Mouse (Mus musculus): ENCODE measurements at regions not wholly inside any gene's neighbourhood (a gene's known extent, or its start where the extent isn't known, plus 50 kb on each side); places are given as distances from the start of the nearest gene placed in this dataset.
A peak's percentile ranks its signal among the peaks of the same experiment; 100 is the strongest.
"Not testable (repeated sequence)": the region's sequence is repeated elsewhere in the genome, so short reads cannot be mapped to it uniquely, and the experiment has no call there.

- ATAC-seq (ENCODE audit: low FRiP score) = no peak
- no peak overlapping the region for H3K27ac ChIP-seq
- H3K4me3 ChIP-seq (replicated peaks) = no peak overlapping the region
- H3K9ac ChIP-seq = no peak overlapping the region
- WGBS = 70% methylated on average over 3 of the region's 3 CpGs
- peaks cover 3% of the 10 kb centered on the region; the same call in 1 of the 2 replicates for H3K4me1 ChIP-seq
- no peaks in the 10 kb centered on the region for H3K36me3 ChIP-seq (replicated peaks)
- no peaks in the 10 kb centered on the region for H3K9me3 ChIP-seq
- no peaks in the 10 kb centered on the region for H3K27me3 ChIP-seq
- H3K4me2 ChIP-seq = no peak overlapping the region
These were observed 55.5 kb downstream of the Zfp281 start for GRCm38 (mm10) chr1:136680173-136680572.

- not testable (repeated sequence) for H3K36me3 ChIP-seq (replicated peaks); H3K4me2 ChIP-seq; H3K27me3 ChIP-seq; H3K4me1 ChIP-seq; H3K9ac ChIP-seq; ATAC-seq (ENCODE audit: low FRiP score); H3K9me3 ChIP-seq; H3K27ac ChIP-seq; H3K4me3 ChIP-seq (replicated peaks)
- WGBS = 72% methylated on average over 10 of the region's 10 CpGs
These were observed 57.6 kb downstream of the Zfp281 start for GRCm38 (mm10) chr1:136682311-136682710.

- H3K27ac ChIP-seq = no peak overlapping the region
- no peaks in the 10 kb centered on the region for H3K36me3 ChIP-seq (replicated peaks)
- no peak overlapping the region for H3K4me2 ChIP-seq
- H3K27me3 ChIP-seq = no peaks in the 10 kb centered on the region
- H3K4me3 ChIP-seq (replicated peaks) = no peak overlapping the region
- ATAC-seq (ENCODE audit: low FRiP score) = no peak
- WGBS = 91% methylated on average over 3 of the region's 3 CpGs
- H3K4me1 ChIP-seq = peaks cover 3% of the 10 kb centered on the region; the same call in 1 of the 2 replicates
- H3K9me3 ChIP-seq = no peaks in the 10 kb centered on the region
- H3K9ac ChIP-seq = no peak overlapping the region
These were observed 58.4 kb downstream of the Zfp281 start for GRCm38 (mm10) chr1:136683061-136683531.

GRCm38 (mm10) chr1:136683561-136684131 is 58.9 kb downstream of the Zfp281 start:
- no peak overlapping the region for H3K27ac ChIP-seq
- no peaks in the 10 kb centered on the region for H3K27me3 ChIP-seq
- no peaks in the 10 kb centered on the region for H3K9me3 ChIP-seq
- no peak overlapping the region for H3K4me2 ChIP-seq
- H3K9ac ChIP-seq = no peak overlapping the region
- peaks cover 3% of the 10 kb centered on the region; the same call in 1 of the 2 replicates for H3K4me1 ChIP-seq
- no peaks in the 10 kb centered on the region for H3K36me3 ChIP-seq (replicated peaks)
- ATAC-seq (ENCODE audit: low FRiP score) = no peak
- no peak overlapping the region for H3K4me3 ChIP-seq (replicated peaks)
- WGBS = 77% methylated on average over 10 of the region's 10 CpGs

GRCm38 (mm10) chr1:136684481-136684880 is 59.8 kb downstream of the Zfp281 start:
- H3K4me3 ChIP-seq (replicated peaks) = no peak overlapping the region
- H3K27me3 ChIP-seq = no peaks in the 10 kb centered on the region
- no peak overlapping the region for H3K9ac ChIP-seq
- no peaks in the 10 kb centered on the region for H3K9me3 ChIP-seq
- H3K27ac ChIP-seq = no peak overlapping the region
- H3K4me2 ChIP-seq = no peak overlapping the region
- peaks cover 3% of the 10 kb centered on the region; the same call in 1 of the 2 replicates for H3K4me1 ChIP-seq
- no peaks in the 10 kb centered on the region for H3K36me3 ChIP-seq (replicated peaks)
- 89% methylated on average over 5 of the region's 5 CpGs for WGBS
- no peak for ATAC-seq (ENCODE audit: low FRiP score)

GRCm38 (mm10) chr1:136685191-136686060 is 60.7 kb downstream of the Zfp281 start:
- no peaks in the 10 kb centered on the region for H3K9me3 ChIP-seq
- WGBS = 75% methylated on average over 13 of the region's 13 CpGs

GRCm38 (mm10) chr1:136686467-136686866 is 61.8 kb downstream of the Zfp281 start:
- Histone ChIP-seq H3K9ac (no peak overlapping the region), H3K4me2 (no peak overlapping the region), H3K4me1 (peaks cover 3% of the 10 kb centered on the region; the same call in 1 of the 2 replicates), H3K36me3 (replicated peaks) (no peaks in the 10 kb centered on the region), H3K27me3 (no peaks in the 10 kb centered on the region), H3K9me3 (no peaks in the 10 kb centered on the region), H3K27ac (no peak overlapping the region), H3K4me3 (replicated peaks) (no peak overlapping the region)
- no peak for ATAC-seq (ENCODE audit: low FRiP score)

More at GRCm38 (mm10) chr1:136685191-136686060, 60.7 kb downstream of the Zfp281 start:
- ATAC-seq (ENCODE audit: low FRiP score) = no peak
- H3K36me3 ChIP-seq (replicated peaks) = no peaks in the 10 kb centered on the region
- no peak overlapping the region for H3K9ac ChIP-seq
- no peak overlapping the region for H3K4me2 ChIP-seq
- H3K4me3 ChIP-seq (replicated peaks) = no peak overlapping the region
- no peaks in the 10 kb centered on the region for H3K27me3 ChIP-seq
- peaks cover 3% of the 10 kb centered on the region; the same call in 1 of the 2 replicates for H3K4me1 ChIP-seq
- H3K27ac ChIP-seq = no peak overlapping the region

- H3K4me3 ChIP-seq (replicated peaks) = no peak overlapping the region
- H3K9ac ChIP-seq = no peak overlapping the region
- ATAC-seq (ENCODE audit: low FRiP score) = no peak
- no peaks in the 10 kb centered on the region for H3K9me3 ChIP-seq
- H3K4me1 ChIP-seq = no peaks in the 10 kb centered on the region
- 25% methylated on average over 2 of the region's 2 CpGs for WGBS
- H3K27me3 ChIP-seq = no peaks in the 10 kb centered on the region
- no peaks in the 10 kb centered on the region for H3K36me3 ChIP-seq (replicated peaks)
- no peak overlapping the region for H3K27ac ChIP-seq
- no peak overlapping the region for H3K4me2 ChIP-seq
These were observed 65.4 kb downstream of the Zfp281 start for GRCm38 (mm10) chr1:136690068-136690467.

GRCm38 (mm10) chr1:136693421-136693820 is 68.7 kb downstream of the Zfp281 start:
- Histone ChIP-seq H3K9ac (no peak overlapping the region), H3K27ac (no peak overlapping the region), H3K27me3 (0 out of 2 replicates have a peak, but pooled peaks cover 6% of the 10 kb centered on the region), H3K4me1 (peaks cover 7% of the 10 kb centered on the region), H3K9me3 (no peaks in the 10 kb centered on the region), H3K4me2 (no peak overlapping the region), H3K4me3 (replicated peaks) (no peak overlapping the region), H3K36me3 (replicated peaks) (no peaks in the 10 kb centered on the region)
- 44% methylated on average over 5 of the region's 5 CpGs for WGBS
- no peak for ATAC-seq (ENCODE audit: low FRiP score)

- Histone ChIP-seq H3K9ac (no peak overlapping the region), H3K27me3 (0 out of 2 replicates have a peak, but pooled peaks cover 6% of the 10 kb centered on the region), H3K4me1 (peaks cover 7% of the 10 kb centered on the region), H3K4me3 (replicated peaks) (no peak overlapping the region), H3K27ac (no peak overlapping the region), H3K36me3 (replicated peaks) (no peaks in the 10 kb centered on the region), H3K9me3 (no peaks in the 10 kb centered on the region), H3K4me2 (no peak overlapping the region)
- no peak for ATAC-seq (ENCODE audit: low FRiP score)
- WGBS = 66% methylated on average over 7 of the region's 7 CpGs
These were observed 70.3 kb downstream of the Zfp281 start for GRCm38 (mm10) chr1:136694983-136695382.

GRCm38 (mm10) chr1:136696077-136696641 is 71.5 kb downstream of the Zfp281 start:
- no peak for ATAC-seq (ENCODE audit: low FRiP score)
- 10% methylated on average over 19 of the region's 19 CpGs for WGBS

GRCm38 (mm10) chr1:136698454-136699152 is 73.9 kb downstream of the Zfp281 start:
- Histone ChIP-seq H3K4me2 (no peak overlapping the region), H3K36me3 (replicated peaks) (no peaks in the 10 kb centered on the region), H3K4me3 (replicated peaks) (no peak overlapping the region), H3K27ac (no peak overlapping the region), H3K4me1 (peaks cover 7% of the 10 kb centered on the region), H3K9ac (no peak overlapping the region), H3K27me3 (0 out of 2 replicates have a peak, but pooled peaks cover 6% of the 10 kb centered on the region), H3K9me3 (no peaks in the 10 kb centered on the region)
- WGBS = 32% methylated on average over 9 of the region's 9 CpGs
- no peak for ATAC-seq (ENCODE audit: low FRiP score)

More at GRCm38 (mm10) chr1:136696077-136696641, 71.5 kb downstream of the Zfp281 start:
- H3K4me1 ChIP-seq = peaks cover 7% of the 10 kb centered on the region
- H3K27ac ChIP-seq = no peak overlapping the region
- H3K9me3 ChIP-seq = no peaks in the 10 kb centered on the region
- H3K9ac ChIP-seq = 0 out of 2 replicates have a peak overlapping the region, but pooled peaks have one; percentile 29
- 0 out of 2 replicates have a peak, but pooled peaks cover 6% of the 10 kb centered on the region for H3K27me3 ChIP-seq
- H3K4me3 ChIP-seq (replicated peaks) = peak overlapping the region; percentile 23
- H3K36me3 ChIP-seq (replicated peaks) = no peaks in the 10 kb centered on the region
- peak overlapping the region; percentile 53 for H3K4me2 ChIP-seq
